ENCODE assay signal across 7 mouse cellular contexts in genomic region chr7:127023272-127023691, GRCm38 (mm10). TPM values are rescaled to one million over a fixed set of nuclear protein-coding genes. Genes with fewer than 3 reads are reported as not detected.
DNase-seq lines count a peak whose midpoint lies in the region; ATAC-seq lines count a peak whose summit lies in the region.

No protein-coding gene starts in this region.

- no peaks in the 10 kb centered on the region for H3K9me3 ChIP-seq in liver, embryonic 11.5 days (ENCODE audit: control insufficient read depth, low read length)
- no peaks in the 10 kb centered on the region for H3K9me3 ChIP-seq in embryonic facial prominence, embryonic 11.5 days (replicated peaks; ENCODE audit: control insufficient read depth, low read length)
- no peaks in the 10 kb centered on the region for H3K9me3 ChIP-seq in heart, embryonic 16.5 days (replicated peaks; ENCODE audit: control insufficient read depth, low read length)
- no peaks in the 10 kb centered on the region for H3K9me3 ChIP-seq in midbrain, embryonic 10.5 days (replicated peaks)

- no peak for ATAC-seq in liver, embryonic 11.5 days (replicated peaks; ENCODE audit: low FRiP score)
- no peak for ATAC-seq in embryonic facial prominence, embryonic 11.5 days (replicated peaks; ENCODE audit: insufficient number of reproducible peaks, low FRiP score, low TSS enrichment, low read depth)
- ATAC-seq in heart, embryonic 16.5 days (replicated peaks; ENCODE audit: extremely low read depth, insufficient read depth, low FRiP score) = no peak

- peaks cover 59% of the 10 kb centered on the region for H3K4me1 ChIP-seq in liver, embryonic 11.5 days (replicated peaks; ENCODE audit: control insufficient read depth, insufficient read depth, low read length)
- H3K4me1 ChIP-seq in embryonic facial prominence, embryonic 11.5 days (ENCODE audit: control insufficient read depth, insufficient read depth, low read length) = peaks cover 18% of the 10 kb centered on the region
- peaks cover 51% of the 10 kb centered on the region for H3K4me1 ChIP-seq in heart, embryonic 16.5 days (ENCODE audit: control insufficient read depth, insufficient read depth, low read length)
- H3K4me1 ChIP-seq in midbrain, embryonic 10.5 days = peaks cover 82% of the 10 kb centered on the region

- peak overlapping the region; percentile 100 for H3K9ac ChIP-seq in liver, embryonic 11.5 days (ENCODE audit: low read depth, low read length)
- peak overlapping the region; percentile 100 for H3K9ac ChIP-seq in embryonic facial prominence, embryonic 11.5 days (replicated peaks; ENCODE audit: low read length)
- H3K9ac ChIP-seq in heart, embryonic 16.5 days (ENCODE audit: low read length) = peak overlapping the region; percentile 99

- whole genome bisulfite sequencing in liver, embryonic 11.5 days = 83% methylated on average over 13 of the region's 13 CpGs
- 82% methylated on average over 13 of the region's 13 CpGs for WGBS in embryonic facial prominence, embryonic 11.5 days
- 77% methylated on average over 13 of the region's 13 CpGs for WGBS in heart, embryonic 16.5 days
- WGBS in midbrain, embryonic 10.5 days = 81% methylated on average over 13 of the region's 13 CpGs

- peaks cover 35% of the 10 kb centered on the region for H3K36me3 ChIP-seq in liver, embryonic 11.5 days (ENCODE audit: control insufficient read depth, insufficient read depth, low read length)
- peaks cover 4% of the 10 kb centered on the region for H3K36me3 ChIP-seq in embryonic facial prominence, embryonic 11.5 days (replicated peaks; ENCODE audit: control insufficient read depth, insufficient read depth, low read depth, low read length)
- peaks cover 21% of the 10 kb centered on the region for H3K36me3 ChIP-seq in heart, embryonic 16.5 days (ENCODE audit: control insufficient read depth, insufficient read depth)
- H3K36me3 ChIP-seq in midbrain, embryonic 10.5 days = peaks cover 50% of the 10 kb centered on the region

- DNase-seq in liver, embryonic 11.5 days (ENCODE audit: low spot score) = no peak
- no peak for DNase-seq in liver
- no peak for DNase-seq in embryonic facial prominence, embryonic 11.5 days (ENCODE audit: low spot score)
- no peak for DNase-seq in midbrain, embryonic 10.5 days (ENCODE audit: low spot score)
- no peak for DNase-seq in layer of hippocampus, postnatal 10 days (ENCODE audit: low spot score in 2 of 2)
- DNase-seq in T-cell, adult 2 months (ENCODE audit: low spot score) = no peak

- H3K27me3 ChIP-seq in liver, embryonic 11.5 days (replicated peaks; ENCODE audit: control insufficient read depth, insufficient read depth, low read length) = no peaks in the 10 kb centered on the region
- H3K27me3 ChIP-seq in embryonic facial prominence, embryonic 11.5 days (ENCODE audit: control insufficient read depth, insufficient read depth, low read length) = no peaks in the 10 kb centered on the region
- H3K27me3 ChIP-seq in heart, embryonic 16.5 days (ENCODE audit: control insufficient read depth, insufficient read depth, low read length) = no peaks in the 10 kb centered on the region
- no peaks in the 10 kb centered on the region for H3K27me3 ChIP-seq in midbrain, embryonic 10.5 days (ENCODE audit: low read depth, poor library complexity, severe bottlenecking)

- H3K4me2 ChIP-seq in liver, embryonic 11.5 days = peak overlapping the region; percentile 99
- peak overlapping the region; percentile 97 for H3K4me2 ChIP-seq in embryonic facial prominence, embryonic 11.5 days (ENCODE audit: low read depth, low read length)
- H3K4me2 ChIP-seq in heart, embryonic 16.5 days (ENCODE audit: low read depth, low read length) = peak overlapping the region; percentile 92

- H3K27ac ChIP-seq in liver, embryonic 11.5 days (ENCODE audit: low read depth, low read length) = peak overlapping the region; percentile 38
- H3K27ac ChIP-seq in embryonic facial prominence, embryonic 11.5 days (replicated peaks; ENCODE audit: low read depth, low read length) = peak overlapping the region; percentile 20; the same call in 1 of the 2 replicates
- no peak overlapping the region for H3K27ac ChIP-seq in heart, embryonic 16.5 days (ENCODE audit: low read length)
- peak overlapping the region; percentile 100 for H3K27ac ChIP-seq in midbrain, embryonic 10.5 days (replicated peaks)

- peak overlapping the region; percentile 99 for H3K4me3 ChIP-seq in liver, embryonic 11.5 days (ENCODE audit: low read depth, low read length)
- peak overlapping the region; percentile 99 for H3K4me3 ChIP-seq in embryonic facial prominence, embryonic 11.5 days (ENCODE audit: low read depth, low read length)
- peak overlapping the region; percentile 94 for H3K4me3 ChIP-seq in heart, embryonic 16.5 days (ENCODE audit: low read length)
- H3K4me3 ChIP-seq in midbrain, embryonic 10.5 days = peak overlapping the region; percentile 88

RNA-seq across cellular contexts. Expression of gene Prrt2, which starts 2.3 kb away (rescaled TPM):
- 4.5 and 5.4 TPM in 2 replicates for polyA plus RNA-seq in liver, embryonic 11.5 days (2014; fragmentation: Nextera tagmentation; extraction: Ambion mirVana)
- polyA plus RNA-seq in embryonic facial prominence, embryonic 11.5 days (2014; fragmentation: Nextera tagmentation; extraction: Ambion mirVana) = 7.6 and 7.7 TPM in 2 replicates
- polyA plus RNA-seq in heart, embryonic 16.5 days (2015; fragmentation: Nextera tagmentation; extraction: Ambion mirVana) = 1.6 and 2.4 TPM in 2 replicates
- 2.9 and 4.4 TPM in 2 replicates for polyA plus RNA-seq in midbrain, embryonic 10.5 days (2016; fragmentation: Nextera tagmentation; extraction: Ambion mirVana)
- 100 to 1,000 TPM; 146 to 184 TPM for total RNA-seq in layer of hippocampus, postnatal 10 days (2021)

RNA-seq across cellular contexts. Expression of gene Gm42742, which starts 2.4 kb away (rescaled TPM):
- polyA plus RNA-seq in liver, embryonic 11.5 days (2014; fragmentation: Nextera tagmentation; extraction: Ambion mirVana) = 19.8 and 52.9 TPM in 2 replicates
- 52.7 and 56.0 TPM in 2 replicates for polyA plus RNA-seq in embryonic facial prominence, embryonic 11.5 days (2014; fragmentation: Nextera tagmentation; extraction: Ambion mirVana)
- 15.4 and 38.5 TPM in 2 replicates for polyA plus RNA-seq in heart, embryonic 16.5 days (2015; fragmentation: Nextera tagmentation; extraction: Ambion mirVana)
- 46.2 and 55.1 TPM in 2 replicates for polyA plus RNA-seq in midbrain, embryonic 10.5 days (2016; fragmentation: Nextera tagmentation; extraction: Ambion mirVana)
- total RNA-seq in layer of hippocampus, postnatal 10 days (2021) = 10 to 100 TPM; 33.4 to 34.8 TPM

RNA-seq across cellular contexts. Expression of gene Maz, which starts 3.6 kb away (rescaled TPM):
- polyA plus RNA-seq in liver, embryonic 11.5 days (2014; fragmentation: Nextera tagmentation; extraction: Ambion mirVana) = 90.8 and 98.8 TPM in 2 replicates
- 63.1 and 66.4 TPM in 2 replicates for polyA plus RNA-seq in embryonic facial prominence, embryonic 11.5 days (2014; fragmentation: Nextera tagmentation; extraction: Ambion mirVana)
- 31.5 and 34.1 TPM in 2 replicates for polyA plus RNA-seq in heart, embryonic 16.5 days (2015; fragmentation: Nextera tagmentation; extraction: Ambion mirVana)
- polyA plus RNA-seq in midbrain, embryonic 10.5 days (2016; fragmentation: Nextera tagmentation; extraction: Ambion mirVana) = 64.6 and 66.4 TPM in 2 replicates
- 100 to 1,000 TPM; 283 to 292 TPM for total RNA-seq in layer of hippocampus, postnatal 10 days (2021)

RNA-seq across cellular contexts. Expression of gene Pagr1a, which starts 6.1 kb away (rescaled TPM):
- polyA plus RNA-seq in liver, embryonic 11.5 days (2014; fragmentation: Nextera tagmentation; extraction: Ambion mirVana) = 45.6 and 75.0 TPM in 2 replicates
- polyA plus RNA-seq in embryonic facial prominence, embryonic 11.5 days (2014; fragmentation: Nextera tagmentation; extraction: Ambion mirVana) = 53.4 and 75.3 TPM in 2 replicates
- polyA plus RNA-seq in heart, embryonic 16.5 days (2015; fragmentation: Nextera tagmentation; extraction: Ambion mirVana) = 61.0 and 78.5 TPM in 2 replicates
- 103 and 104 TPM in 2 replicates for polyA plus RNA-seq in midbrain, embryonic 10.5 days (2016; fragmentation: Nextera tagmentation; extraction: Ambion mirVana)
- total RNA-seq in layer of hippocampus, postnatal 10 days (2021) = 10 to 100 TPM; 24.9 to 34.2 TPM

RNA-seq across cellular contexts. Expression of gene Pagr1b, which starts 7.0 kb away (rescaled TPM):
- polyA plus RNA-seq in liver, embryonic 11.5 days (2014; fragmentation: Nextera tagmentation; extraction: Ambion mirVana) = 0.41 TPM in 1 of 2 replicates, not detected in the other
- 0.32 and 0.53 TPM in 2 replicates for polyA plus RNA-seq in embryonic facial prominence, embryonic 11.5 days (2014; fragmentation: Nextera tagmentation; extraction: Ambion mirVana)
- 0.75 TPM in 1 of 2 replicates, not detected in the other for polyA plus RNA-seq in heart, embryonic 16.5 days (2015; fragmentation: Nextera tagmentation; extraction: Ambion mirVana)
- 0.19 and 0.25 TPM in 2 replicates for polyA plus RNA-seq in midbrain, embryonic 10.5 days (2016; fragmentation: Nextera tagmentation; extraction: Ambion mirVana)
- total RNA-seq in layer of hippocampus, postnatal 10 days (2021) = under 1 TPM in 1 of 2 experiments, not detected in 1; 0.62 TPM
